Mouse (Mus musculus) midbrain, embryonic 14.5 days (tissue): ENCODE results near the gene Btg3. TPM values are rescaled to one million over a fixed set of nuclear protein-coding genes. Genes with fewer than 3 reads are reported as not detected.

ENCODE experiments used
- ATAC-seq: fragments of 200-750 bp; cut with Nextera tagmentation; 2 replicates; pipeline ENCODE4 v1.8.0; 2017; ENCODE audit warnings: moderate number of reproducible peaks, moderate library complexity; ENCODE audit not compliant: low FRiP score, low TSS enrichment
- DNase-seq: peaks from one replicate; pipeline ENCODE4 v3.0.0-alpha.2; 2015
- H3K27ac ChIP-seq: fragments of 300-500 bp; sonication (generic); replicated peaks from 2 replicates; pipeline ENCODE4 v1.5.1; 2014; ENCODE audit warnings: mild to moderate bottlenecking, low read depth, low read length, moderate library complexity
- H3K27me3 ChIP-seq: fragments of 300-500 bp; sonication (generic); 2 replicates; pipeline ENCODE4 v1.6.1; 2014; ENCODE audit warnings: low read length, control low read depth, mixed read lengths; ENCODE audit not compliant: control insufficient read depth, insufficient read depth
- H3K36me3 ChIP-seq: fragments of 300-500 bp; sonication (generic); 2 replicates; pipeline ENCODE4 v1.6.1; 2014; ENCODE audit warnings: low read length, control low read depth; ENCODE audit not compliant: control insufficient read depth, insufficient read depth
- H3K4me1 ChIP-seq: fragments of 300-500 bp; sonication (generic); 2 replicates; pipeline ENCODE4 v1.6.1; 2014; ENCODE audit warnings: mild to moderate bottlenecking, antibody characterized with exemption, low read length, control low read depth; ENCODE audit not compliant: control insufficient read depth, insufficient read depth
- H3K4me2 ChIP-seq: fragments of 300-500 bp; sonication (generic); 2 replicates; pipeline ENCODE4 v1.6.1; 2014; ENCODE audit warnings: mild to moderate bottlenecking, low read length, moderate library complexity
- H3K4me3 ChIP-seq: fragments of 300-500 bp; sonication (generic); replicated peaks from 2 replicates; pipeline ENCODE4 v1.5.1; 2014; ENCODE audit warnings: low read depth, low read length
- H3K9ac ChIP-seq: fragments of 300-500 bp; sonication (generic); replicated peaks from 2 replicates; pipeline ENCODE4 v1.6.1; 2014; ENCODE audit warnings: mild to moderate bottlenecking, low read length, moderate library complexity
- H3K9me3 ChIP-seq: fragments of 300-500 bp; sonication (generic); 2 replicates; pipeline ENCODE4 v1.6.1; 2016; ENCODE audit warnings: low read length, control low read depth, mixed read lengths; ENCODE audit not compliant: control insufficient read depth
- WGBS: fragments of 180-500 bp; shearing (Covaris S2); extraction: QIAGEN DNeasy Blood & Tissue Kit; methylation state at CpG from one replicate; pipeline ENCODE4 v1.1.7; 2014; 5-methylcytosine and 5-hydroxymethylcytosine counted together
- polyA plus RNA-seq: library from polyadenylated mRNA; unstranded; fragments of >200 nt; fragmentation: Nextera tagmentation; extraction: Ambion mirVana; gene quantifications from 2 replicates; pipeline ENCODE4 v1.2.1, GENCODE M21; 2014

Gene Btg3
- polyA plus RNA-seq: 17.1 and 22.9 TPM in 2 replicates

GRCm38 (mm10) chr16:78376745-78377570, at the start of gene Btg3:
Btg3 (minus strand) TSS chr16:78377192.
- Histone ChIP-seq H3K27ac (peak within 1 kb of the TSS; percentile 57; the same call in 1 of the 2 replicates), H3K9ac (peak within 1 kb of the TSS; percentile 70), H3K36me3 (no peaks in the 10 kb centered on the region), H3K4me1 (peaks cover 10% of the 10 kb centered on the region; the same call in 1 of the 2 replicates), H3K9me3 (no peaks in the 10 kb centered on the region), H3K4me2 (peak within 1 kb of the TSS; percentile 69), H3K27me3 (no peaks in the 10 kb centered on the region), H3K4me3 (peak within 1 kb of the TSS; percentile 78)
- peak; percentile 97 for ATAC-seq
- peak; percentile 97 for DNase-seq
- WGBS: 3% methylated on average over 54 of the region's 57 CpGs

- Histone ChIP-seq H3K4me3 (no peak overlapping the region), H3K9me3 (no peaks in the 10 kb centered on the region), H3K27me3 (no peaks in the 10 kb centered on the region), H3K4me2 (no peak overlapping the region), H3K9ac (no peak overlapping the region), H3K36me3 (no peaks in the 10 kb centered on the region), H3K4me1 (no peaks in the 10 kb centered on the region), H3K27ac (no peak overlapping the region)
- no peak for ATAC-seq
- no peak for DNase-seq
- WGBS: 65% methylated on average over 10 of the region's 10 CpGs
Measured at GRCm38 (mm10) chr16:78417733-78418132, 40.7 kb upstream of the Btg3 start.

DNA sequence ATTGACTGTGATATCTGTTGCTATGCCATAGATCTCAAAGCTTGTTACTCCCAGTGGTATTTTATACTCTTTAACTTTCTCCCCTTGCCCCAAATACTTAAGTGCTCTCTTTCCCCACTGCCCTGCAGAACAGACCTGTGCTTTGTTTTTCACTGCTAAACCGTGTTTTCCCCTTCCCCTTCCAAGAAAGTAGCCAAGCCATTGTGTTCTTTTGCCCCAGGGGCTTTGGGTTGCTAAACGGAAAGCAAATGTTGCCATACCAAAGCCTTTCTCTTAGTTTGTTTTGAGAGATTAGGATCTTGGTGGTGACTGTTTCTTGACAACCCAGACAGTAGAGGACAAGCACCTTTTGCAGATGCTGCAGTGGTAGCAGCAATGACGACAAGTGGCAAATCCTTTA, 39.5 kb upstream of the Btg3 start:
- no peaks in the 10 kb centered on the region for H3K4me1 ChIP-seq
- H3K27ac ChIP-seq: no peak overlapping the region
- no peaks in the 10 kb centered on the region for H3K36me3 ChIP-seq
- no peak for ATAC-seq
- no peak overlapping the region for H3K9ac ChIP-seq
- no peaks in the 10 kb centered on the region for H3K9me3 ChIP-seq
- 4% methylated on average over 3 of the region's 3 CpGs for WGBS
- no peak overlapping the region for H3K4me2 ChIP-seq
- no peak for DNase-seq
- no peaks in the 10 kb centered on the region for H3K27me3 ChIP-seq
- no peak overlapping the region for H3K4me3 ChIP-seq

GRCm38 (mm10) chr16:78409991-78410390, 33.0 kb upstream of the Btg3 start:
- H3K9me3 ChIP-seq: no peaks in the 10 kb centered on the region

DNA sequence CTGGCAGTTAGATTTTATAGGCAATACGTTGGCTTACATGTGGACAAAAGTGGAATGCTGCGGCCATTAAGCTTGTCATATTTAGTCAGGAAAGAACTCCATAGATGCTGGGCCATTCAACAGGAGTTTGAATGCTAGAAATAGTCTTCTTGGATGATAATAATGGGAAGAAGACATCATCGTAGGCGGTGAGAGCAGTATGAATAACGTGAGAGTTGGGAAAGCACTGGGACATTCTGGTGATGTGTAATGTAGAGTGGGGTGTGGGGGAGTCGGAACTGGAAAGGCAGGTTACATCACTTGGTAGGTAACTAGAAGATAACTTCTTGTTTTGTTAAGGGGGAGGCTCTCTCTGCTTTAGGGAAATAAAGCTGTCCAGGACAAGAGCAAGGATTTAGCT, 30.9 kb upstream of the Btg3 start:
- H3K27ac ChIP-seq: no peak overlapping the region
- H3K4me3 ChIP-seq: no peak overlapping the region
- H3K9me3 ChIP-seq: no peaks in the 10 kb centered on the region
- H3K9ac ChIP-seq: no peak overlapping the region
- no peaks in the 10 kb centered on the region for H3K36me3 ChIP-seq
- 92% methylated on average over 6 of the region's 6 CpGs for WGBS
- H3K27me3 ChIP-seq: no peaks in the 10 kb centered on the region
- H3K4me1 ChIP-seq: no peaks in the 10 kb centered on the region
- DNase-seq (no peak), ATAC-seq (no peak)
- no peak overlapping the region for H3K4me2 ChIP-seq

More at GRCm38 (mm10) chr16:78409991-78410390, 33.0 kb upstream of the Btg3 start:
- Histone ChIP-seq H3K9ac (no peak overlapping the region), H3K27ac (no peak overlapping the region), H3K27me3 (no peaks in the 10 kb centered on the region), H3K4me1 (no peaks in the 10 kb centered on the region), H3K36me3 (no peaks in the 10 kb centered on the region), H3K4me2 (no peak overlapping the region), H3K4me3 (no peak overlapping the region)
- ATAC-seq (no peak), DNase-seq (no peak)
- WGBS: 88% methylated on average over 10 of the region's 10 CpGs

GRCm38 (mm10) chr16:78406657-78407056, 29.7 kb upstream of the Btg3 start:
- Histone ChIP-seq H3K9me3 (no peaks in the 10 kb centered on the region), H3K4me2 (no peak overlapping the region), H3K27me3 (no peaks in the 10 kb centered on the region), H3K27ac (no peak overlapping the region), H3K9ac (no peak overlapping the region), H3K4me1 (no peaks in the 10 kb centered on the region), H3K36me3 (no peaks in the 10 kb centered on the region), H3K4me3 (no peak overlapping the region)
- no peak for ATAC-seq
- no peak for DNase-seq
- WGBS: 90% methylated on average over 2 of the region's 2 CpGs

DNA sequence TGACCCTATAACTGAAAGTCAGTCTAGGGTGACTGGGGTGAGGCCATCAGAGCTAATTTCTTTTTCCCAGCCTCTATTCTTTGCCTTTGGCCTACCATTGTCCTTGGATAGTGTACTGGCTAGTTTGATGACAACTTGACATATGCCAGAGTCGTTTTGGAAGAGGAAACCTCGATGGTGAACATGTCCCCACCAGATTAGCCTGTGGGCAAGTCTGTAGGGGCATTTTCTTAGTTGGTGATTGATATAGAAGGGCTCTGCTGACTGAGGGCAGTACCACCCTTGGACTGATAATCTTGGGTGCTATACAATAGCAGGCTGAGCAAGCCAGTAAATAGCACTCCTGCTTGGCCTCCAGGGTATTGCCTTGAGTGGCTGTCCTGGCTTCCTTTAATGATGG, 25.3 kb upstream of the Btg3 start:
- Histone ChIP-seq H3K27ac (no peak overlapping the region), H3K4me2 (no peak overlapping the region), H3K4me1 (no peaks in the 10 kb centered on the region), H3K36me3 (no peaks in the 10 kb centered on the region), H3K9me3 (no peaks in the 10 kb centered on the region), H3K9ac (no peak overlapping the region), H3K4me3 (no peak overlapping the region), H3K27me3 (no peaks in the 10 kb centered on the region)
- ATAC-seq: no peak
- DNase-seq: no peak
- WGBS: 57% methylated on average over 2 of the region's 2 CpGs

GRCm38 (mm10) chr16:78399423-78399822, 22.4 kb upstream of the Btg3 start:
- H3K27me3 ChIP-seq: no peaks in the 10 kb centered on the region
- no peaks in the 10 kb centered on the region for H3K4me1 ChIP-seq
- ATAC-seq (no peak), DNase-seq (no peak)
- H3K4me2 ChIP-seq: no peak overlapping the region
- H3K9ac ChIP-seq: no peak overlapping the region
- no peak overlapping the region for H3K4me3 ChIP-seq
- WGBS: 94% methylated on average over 3 of the region's 3 CpGs
- H3K27ac ChIP-seq: no peak overlapping the region
- no peaks in the 10 kb centered on the region for H3K36me3 ChIP-seq
- H3K9me3 ChIP-seq: no peaks in the 10 kb centered on the region

DNA sequence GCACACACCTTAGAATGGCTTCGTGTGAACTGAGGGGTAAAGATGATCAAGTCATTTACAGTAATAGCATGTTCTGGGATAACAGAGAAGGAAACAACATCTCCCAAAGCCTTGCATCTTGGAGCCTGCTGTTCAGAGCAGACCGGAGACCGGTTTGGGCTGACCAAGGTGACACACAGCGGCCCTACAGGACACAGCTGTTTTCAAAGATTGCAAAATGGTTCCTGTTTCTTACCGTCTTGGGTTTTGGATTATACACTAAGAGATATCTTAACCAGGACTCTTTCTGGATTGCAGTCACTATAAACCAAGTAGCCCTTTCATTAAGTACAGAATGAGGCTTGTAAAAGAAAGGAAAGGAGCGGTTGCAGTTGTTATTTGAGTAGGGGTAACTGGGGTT, 21.7 kb upstream of the Btg3 start:
- H3K4me2 ChIP-seq: no peak overlapping the region
- WGBS: 95% methylated on average over 6 of the region's 6 CpGs
- ATAC-seq (no peak), DNase-seq (no peak)
- no peak overlapping the region for H3K9ac ChIP-seq
- H3K27me3 ChIP-seq: no peaks in the 10 kb centered on the region
- H3K36me3 ChIP-seq: no peaks in the 10 kb centered on the region
- H3K27ac ChIP-seq: no peak overlapping the region
- H3K4me3 ChIP-seq: no peak overlapping the region
- H3K4me1 ChIP-seq: no peaks in the 10 kb centered on the region
- H3K9me3 ChIP-seq: no peaks in the 10 kb centered on the region
